Mouse (Mus musculus) left cerebral cortex, adult 11 months (tissue): Measurements from ENCODE around the gene Tex21.

Source experiments
- DNase-seq: peaks from one replicate; pipeline ENCODE4 v3.0.0; 2022; ENCODE audit warnings: low spot score

The Tex21 gene

GRCm38 (mm10) chr12:76246646-76247045, at the start of gene Tex21:
Tex21 (minus strand) TSS chr12:76246746.
- no peak for DNase-seq

DNA sequence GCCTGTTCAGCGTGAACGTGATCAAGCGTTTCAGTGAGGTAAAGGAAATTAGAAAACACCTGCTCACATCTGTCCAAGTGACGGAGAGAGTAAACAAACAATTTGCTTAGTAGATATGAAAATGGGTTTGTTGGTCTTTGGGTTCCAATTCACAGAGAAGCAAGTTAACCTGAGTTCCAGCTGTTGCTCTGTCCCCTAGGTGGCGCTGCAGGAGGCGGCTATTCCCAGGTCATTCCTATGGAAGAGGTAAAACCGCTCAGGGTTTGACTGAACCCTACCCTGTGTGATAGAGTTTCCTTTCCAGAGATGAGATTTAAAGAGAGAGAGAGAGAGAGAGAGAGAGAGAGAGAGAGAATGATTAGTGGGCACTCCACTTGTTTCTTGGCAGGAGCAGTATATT, 46.6 kb upstream of the Tex21 start:
- DNase-seq: no peak

DNA sequence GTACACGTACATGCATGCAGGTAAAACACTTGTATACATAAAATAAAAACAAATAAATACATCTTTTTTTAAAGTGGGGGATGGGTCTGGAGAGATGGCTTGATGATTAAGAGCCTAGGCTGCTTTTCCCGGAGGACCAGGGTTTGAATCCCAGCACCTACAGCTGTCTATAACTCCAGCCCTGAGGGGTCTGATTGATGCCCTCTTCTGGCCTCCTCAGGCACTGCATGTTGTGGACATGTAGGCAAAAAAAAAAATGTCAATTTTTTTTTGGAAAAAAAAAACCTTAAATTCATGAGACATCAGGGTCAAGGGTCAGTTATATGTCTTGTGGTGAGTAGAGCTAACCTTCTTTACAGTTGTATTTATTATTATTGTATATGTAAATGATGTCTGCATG, 43.7 kb upstream of the Tex21 start:
- no peak for DNase-seq

- no peak for DNase-seq
Observed at GRCm38 (mm10) chr12:76289428-76289827, 42.9 kb upstream of the Tex21 start.

DNA sequence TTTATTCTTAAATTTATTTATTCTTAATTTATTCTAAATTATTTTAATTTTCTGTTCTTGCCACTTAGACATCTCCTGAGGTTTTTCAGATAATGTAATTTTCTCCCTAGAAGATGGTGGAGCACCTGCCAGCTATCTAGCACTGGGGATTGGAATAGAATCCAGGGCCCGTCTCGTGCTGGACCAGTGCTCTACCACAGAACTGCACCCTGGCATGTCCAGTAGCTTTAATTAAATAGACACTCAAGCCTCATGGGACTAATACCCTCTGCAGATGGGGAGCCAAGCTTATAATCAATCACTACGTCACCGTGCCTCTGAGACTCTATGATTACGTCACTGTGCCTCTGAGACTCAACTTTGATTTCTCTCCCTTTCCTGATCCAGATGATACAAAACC, 41.9 kb upstream of the Tex21 start:
- no peak for DNase-seq

DNA sequence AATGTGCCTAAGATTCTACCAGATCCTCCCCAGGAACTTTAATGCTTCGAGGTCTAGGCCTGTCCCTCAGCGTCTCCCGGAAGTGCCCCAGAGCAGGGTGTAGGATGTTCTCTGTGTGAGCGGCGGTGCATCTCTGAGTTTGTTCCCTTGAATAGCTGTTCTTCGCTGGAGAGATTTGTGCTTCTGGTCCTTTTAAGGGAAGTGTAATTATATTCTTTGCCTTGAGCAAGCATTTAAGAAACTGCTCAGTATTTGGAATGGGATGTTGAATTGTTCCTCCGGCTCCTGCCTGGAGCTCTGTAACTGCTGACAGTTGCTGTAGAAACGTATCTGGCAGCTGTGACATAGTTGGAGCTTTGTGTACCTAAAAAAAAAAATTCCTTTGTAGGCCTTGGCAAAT, 41.4 kb upstream of the Tex21 start:
- no peak for DNase-seq

DNA sequence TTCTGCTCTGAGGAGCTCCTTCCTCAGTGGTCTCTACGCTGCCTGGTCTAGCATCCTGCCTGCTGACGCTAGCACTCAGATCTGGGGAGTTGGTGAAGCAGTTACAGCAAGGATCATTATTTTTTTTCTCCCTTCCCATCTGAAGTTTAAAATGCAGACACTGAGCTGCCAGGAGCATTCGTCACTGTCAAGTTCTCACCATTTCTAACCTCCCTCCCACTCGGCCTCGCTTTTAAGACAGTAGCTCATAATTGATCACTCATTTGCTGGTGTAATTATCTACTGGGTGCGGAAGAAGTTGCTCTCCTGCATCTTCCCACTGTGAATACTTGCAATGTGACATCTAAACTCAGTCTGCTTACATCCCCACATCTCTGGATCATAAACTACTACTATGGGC, 38.9 kb upstream of the Tex21 start:
- DNase-seq: no peak

- no peak for DNase-seq
Observed at GRCm38 (mm10) chr12:76282532-76283173, 36.1 kb upstream of the Tex21 start.

GRCm38 (mm10) chr12:76282132-76282531, 35.6 kb upstream of the Tex21 start:
- no peak for DNase-seq

- DNase-seq: no peak
Observed at GRCm38 (mm10) chr12:76281111-76281660, 34.6 kb upstream of the Tex21 start.

DNA sequence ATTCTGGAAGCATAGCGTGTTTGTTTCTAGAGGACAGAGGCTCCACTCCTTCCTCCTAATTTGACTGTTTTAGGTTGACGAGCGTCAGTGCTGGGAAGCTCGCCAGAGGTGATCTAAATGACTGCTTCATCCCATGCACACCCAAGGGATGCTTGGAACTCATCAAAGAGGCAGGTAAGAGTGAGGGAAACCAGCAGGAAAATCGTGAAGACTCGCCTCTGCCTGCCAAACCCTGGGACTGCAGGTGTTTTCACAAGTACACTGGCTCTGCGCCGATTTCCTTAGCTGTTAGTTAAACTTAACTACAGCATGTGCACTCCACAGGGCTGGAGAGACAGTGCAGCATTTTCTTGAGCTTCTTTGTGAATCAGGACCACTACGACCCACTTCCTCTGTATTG, 34.0 kb upstream of the Tex21 start:
- no peak for DNase-seq

GRCm38 (mm10) chr12:76278209-76278608, 31.7 kb upstream of the Tex21 start:
- DNase-seq: no peak

DNA sequence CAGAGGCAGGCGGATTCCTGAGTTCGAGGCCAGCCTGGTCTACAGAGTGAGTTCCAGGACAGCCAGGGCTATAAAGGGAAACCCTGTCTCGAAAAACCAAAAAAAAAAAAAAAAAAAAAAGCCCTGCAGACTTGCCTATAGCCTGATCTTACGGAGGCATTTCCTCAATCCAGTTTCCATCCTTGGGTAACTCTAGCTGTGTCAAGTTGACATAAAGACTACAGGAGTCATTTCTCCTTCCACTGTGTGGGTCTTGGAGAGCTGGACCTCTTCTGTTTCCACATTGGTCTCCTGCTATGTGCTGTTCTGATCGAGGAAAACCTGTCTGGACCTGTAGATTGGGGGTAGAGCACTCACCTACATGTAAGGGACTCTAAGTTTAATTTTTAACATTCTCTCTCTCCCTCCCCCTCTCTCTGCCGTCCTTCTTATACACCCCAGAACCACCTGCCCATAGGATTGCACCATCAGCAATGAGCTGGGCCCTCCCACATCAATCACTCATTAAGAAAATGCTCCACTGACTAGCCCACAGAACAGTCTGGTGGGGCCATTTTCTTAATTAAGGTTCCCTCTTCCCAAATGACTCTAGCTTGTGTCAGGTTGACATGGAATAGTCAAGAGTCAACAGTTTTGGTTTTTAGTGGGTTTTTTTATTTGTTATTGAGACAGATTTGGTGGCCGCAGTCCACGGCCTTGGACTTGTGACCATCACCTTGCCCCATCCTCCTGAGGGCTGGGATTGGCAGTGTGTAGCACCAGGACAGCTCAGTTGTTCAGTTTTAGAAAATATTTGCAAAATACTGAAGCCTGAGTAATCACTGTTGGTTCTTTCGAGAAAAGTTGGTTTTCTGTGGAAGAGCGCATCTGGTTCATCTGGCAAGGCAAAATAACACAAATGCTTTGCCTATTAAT, 26.3 kb upstream of the Tex21 start:
- no peak for DNase-seq

DNA sequence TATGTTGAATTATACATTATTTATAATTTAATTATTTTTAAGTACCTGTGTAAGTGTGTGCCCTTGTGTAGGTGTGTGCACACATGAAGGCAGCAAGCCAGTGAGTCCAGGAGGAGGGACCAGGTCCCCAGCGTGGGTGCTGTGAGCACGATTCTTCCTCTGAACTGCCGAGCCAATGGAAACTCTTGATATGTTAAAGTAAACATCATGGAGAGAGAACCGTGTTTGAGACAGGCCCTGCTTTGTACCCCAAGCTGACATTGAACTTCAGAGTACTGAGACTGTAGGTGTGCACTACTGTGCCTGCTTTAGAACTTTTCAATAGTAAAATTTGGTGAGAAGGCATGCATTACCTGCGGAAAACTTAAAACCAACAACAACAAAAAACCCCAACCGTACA, 25.0 kb upstream of the Tex21 start:
- no peak for DNase-seq

DNA sequence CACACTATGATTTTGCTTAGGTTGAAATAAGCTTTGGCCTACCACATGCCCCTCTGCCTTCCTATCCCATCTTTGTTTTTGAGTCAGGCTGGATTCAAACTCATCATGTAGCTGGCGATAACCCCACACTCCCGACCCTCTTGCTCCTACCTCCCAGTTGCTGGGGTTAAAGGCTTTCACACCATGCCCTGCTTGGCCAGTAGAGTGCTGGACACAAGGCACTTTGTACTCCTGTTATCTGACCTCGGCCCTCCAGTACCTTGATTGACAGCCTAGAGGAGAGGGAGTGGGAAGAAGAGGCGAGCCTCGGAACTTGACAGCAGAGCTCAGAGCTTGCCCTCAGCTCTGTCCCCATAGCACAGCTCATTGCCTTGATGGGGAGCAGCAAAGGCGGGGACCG, 22.6 kb upstream of the Tex21 start:
- DNase-seq: no peak

GRCm38 (mm10) chr12:76268686-76269085, 22.1 kb upstream of the Tex21 start:
- no peak for DNase-seq

GRCm38 (mm10) chr12:76266875-76267274, 20.3 kb upstream of the Tex21 start:
- no peak for DNase-seq

DNA sequence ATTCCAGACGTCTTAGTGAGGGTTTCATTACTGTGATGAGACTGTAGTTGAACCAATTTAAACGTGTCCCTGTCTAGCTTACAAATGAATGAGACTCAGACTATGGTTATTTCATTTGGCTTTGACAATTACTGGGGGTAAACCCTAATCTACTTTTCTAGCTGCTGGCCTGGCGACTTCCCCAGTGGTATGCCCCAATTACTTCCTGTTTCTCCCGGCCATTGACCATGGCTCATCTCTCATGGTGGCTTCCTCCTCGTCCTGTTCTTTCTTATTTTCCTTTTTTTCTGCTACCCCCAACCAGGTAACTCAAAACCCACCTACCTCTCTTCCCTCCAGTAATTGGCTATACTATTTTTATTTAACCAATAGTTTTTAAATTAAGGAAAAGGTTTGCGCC, 18.5 kb upstream of the Tex21 start:
- DNase-seq: no peak

DNA sequence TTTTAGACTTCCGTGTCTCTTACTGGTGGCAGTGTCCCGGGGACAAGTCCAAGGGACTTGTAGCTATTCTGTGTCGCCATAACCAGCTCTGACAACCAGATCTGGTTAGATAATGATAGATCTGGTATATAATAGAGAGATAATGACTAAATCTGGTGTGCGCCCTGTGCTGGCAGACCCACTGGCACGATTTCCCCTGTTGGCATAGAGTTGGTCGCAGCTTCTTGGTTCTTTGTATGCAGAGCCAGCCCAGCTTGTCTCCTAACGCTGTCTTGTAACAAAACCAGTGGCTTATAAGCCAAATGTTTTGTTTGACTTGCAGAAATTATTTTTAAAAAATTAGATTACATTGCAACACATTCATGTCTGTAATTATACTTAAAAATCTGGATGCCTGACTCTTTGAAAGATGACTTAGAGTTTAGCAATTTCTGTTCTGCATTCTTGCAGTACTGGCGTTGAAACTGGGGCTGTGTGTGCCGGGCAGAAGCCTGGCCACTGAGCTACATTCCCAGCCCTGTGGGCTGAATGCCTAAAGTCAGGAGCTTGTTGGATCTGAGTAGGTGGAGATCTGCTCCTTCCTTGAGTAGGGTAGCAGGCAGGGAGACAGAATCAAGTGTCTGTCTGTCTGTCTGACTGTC, 17.9 kb upstream of the Tex21 start:
- no peak for DNase-seq

- no peak for DNase-seq
Observed at GRCm38 (mm10) chr12:76263876-76264275, 17.3 kb upstream of the Tex21 start.

GRCm38 (mm10) chr12:76262918-76263317, 16.4 kb upstream of the Tex21 start:
- DNase-seq: no peak

DNA sequence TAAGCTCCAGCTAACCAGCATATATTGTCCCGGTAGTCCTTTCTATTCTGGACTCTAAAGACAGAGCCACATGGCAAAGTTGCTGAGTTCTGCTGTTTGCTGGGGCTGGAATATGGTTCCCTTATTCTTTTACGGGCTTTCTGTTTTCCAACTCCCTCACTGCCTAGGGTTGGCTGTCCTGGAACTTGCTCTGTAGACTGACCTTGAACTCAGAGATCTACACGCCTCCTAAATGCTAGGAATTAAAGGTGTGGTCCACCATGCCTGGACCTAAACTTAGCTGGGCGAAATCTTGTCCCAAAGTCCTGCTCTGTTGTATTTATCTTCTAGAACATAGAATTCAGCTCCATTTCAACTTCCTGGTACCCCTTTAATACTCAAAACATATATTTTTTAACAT, 15.0 kb upstream of the Tex21 start:
- no peak for DNase-seq

DNA sequence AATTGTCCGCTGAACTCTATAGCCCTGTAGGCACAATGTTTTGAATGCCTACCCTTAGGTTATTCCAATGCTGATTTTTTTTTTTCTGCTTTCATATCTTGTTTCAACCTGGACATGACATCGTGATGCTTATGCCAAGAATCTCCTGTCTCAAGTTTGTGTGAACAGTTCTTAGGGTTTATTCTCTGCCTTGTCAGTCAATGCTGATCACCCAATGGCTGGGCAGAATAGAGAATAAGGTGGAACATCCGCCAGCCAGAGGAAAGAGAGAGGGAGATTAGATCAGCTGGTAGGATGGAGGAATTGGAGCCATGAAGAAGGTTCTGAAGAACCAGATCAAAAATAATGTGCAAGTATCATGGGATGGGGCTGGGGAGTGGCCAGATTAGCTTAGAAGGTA, 14.1 kb upstream of the Tex21 start:
- no peak for DNase-seq
